7 mouse cellular contexts compared by ENCODE assay signal in genomic region chr17:46029554-46030207, GRCm38 (mm10). TPM values are rescaled to one million over a fixed set of nuclear protein-coding genes. Genes with fewer than 3 reads are reported as not detected.
DNase-seq lines count a peak whose midpoint lies in the region; ATAC-seq lines count a peak whose summit lies in the region.

No protein-coding gene starts in this region.

- H3K4me1 ChIP-seq in megakaryocyte, embryonic 14.5 days, result peaks cover 74% of the 10 kb centered on the region
- H3K4me1 ChIP-seq in forebrain, embryonic 13.5 days, result peaks cover 55% of the 10 kb centered on the region
- H3K4me1 ChIP-seq in kidney, embryonic 14.5 days (ENCODE audit: control insufficient read depth, insufficient read depth, low read length), result peaks cover 57% of the 10 kb centered on the region

- no peaks in the 10 kb centered on the region for H3K9me3 ChIP-seq in megakaryocyte, embryonic 14.5 days
- no peaks in the 10 kb centered on the region for H3K9me3 ChIP-seq in forebrain, embryonic 13.5 days (replicated peaks)
- H3K9me3 ChIP-seq in kidney, embryonic 14.5 days (ENCODE audit: control insufficient read depth, low read length), result no peaks in the 10 kb centered on the region

- peak; percentile 22 for DNase-seq in naive thymus-derived CD4-positive, alpha-beta T cell, adult 2 months (ENCODE audit: low read depth)
- DNase-seq in testis, postnatal 10 days (ENCODE audit: low spot score), result no peak
- DNase-seq in right cerebral cortex, adult 18-20 months, result no peak

- H3K27me3 ChIP-seq in megakaryocyte, embryonic 14.5 days (replicated peaks), result no peaks in the 10 kb centered on the region
- peaks cover 5% of the 10 kb centered on the region; the same call in 1 of the 2 replicates for H3K27me3 ChIP-seq in forebrain, embryonic 13.5 days
- H3K27me3 ChIP-seq in kidney, embryonic 14.5 days (ENCODE audit: control insufficient read depth, insufficient read depth, low read length), result no peaks in the 10 kb centered on the region

- 9% methylated on average over 7 of the region's 7 CpGs for WGBS in forebrain, embryonic 13.5 days
- 15% methylated on average over 7 of the region's 7 CpGs for WGBS in kidney, embryonic 14.5 days

- H3K36me3 ChIP-seq in megakaryocyte, embryonic 14.5 days (replicated peaks; ENCODE audit: low read length), result peaks cover 51% of the 10 kb centered on the region
- H3K36me3 ChIP-seq in forebrain, embryonic 13.5 days (ENCODE audit: poor library complexity, severe bottlenecking), result peaks cover 17% of the 10 kb centered on the region
- H3K36me3 ChIP-seq in kidney, embryonic 14.5 days (ENCODE audit: control insufficient read depth, insufficient read depth, low read length), result peaks cover 17% of the 10 kb centered on the region

- peak overlapping the region; percentile 85 for H3K27ac ChIP-seq in forebrain, embryonic 13.5 days
- H3K27ac ChIP-seq in kidney, embryonic 14.5 days (ENCODE audit: low read depth, low read length), result peak overlapping the region; percentile 99; the same call in 1 of the 2 replicates

- peak overlapping the region; percentile 90 for H3K4me2 ChIP-seq in forebrain, embryonic 13.5 days
- peak overlapping the region; percentile 92 for H3K4me2 ChIP-seq in kidney, embryonic 14.5 days (replicated peaks; ENCODE audit: low read depth, low read length)

- no peak for ATAC-seq in megakaryocyte, adult 5-6 weeks (ENCODE audit: poor library complexity, severe bottlenecking)
- no peak for ATAC-seq in forebrain, embryonic 13.5 days
- ATAC-seq in kidney, embryonic 14.5 days (ENCODE audit: low FRiP score, low TSS enrichment), result no peak

- peak overlapping the region; percentile 98 for H3K4me3 ChIP-seq in megakaryocyte, embryonic 14.5 days (replicated peaks)
- H3K4me3 ChIP-seq in forebrain, embryonic 13.5 days, result peak overlapping the region; percentile 86
- peak overlapping the region; percentile 93 for H3K4me3 ChIP-seq in kidney, embryonic 14.5 days (ENCODE audit: low read length)

- H3K9ac ChIP-seq in forebrain, embryonic 13.5 days, result peak overlapping the region; percentile 95
- H3K9ac ChIP-seq in kidney, embryonic 14.5 days (ENCODE audit: low read depth, low read length), result peak overlapping the region; percentile 97

RNA-seq across cellular contexts. Expression of gene Vegfa, which starts 2.5 kb away (rescaled TPM):
- 48.1 and 103 TPM in 2 replicates for polyA plus RNA-seq in megakaryocyte, embryonic 14.5 days (2012; ENCODE audit: insufficient read depth, low replicate concordance)
- 5.6 and 9.1 TPM in 2 replicates for total RNA-seq in megakaryocyte, adult 5-6 weeks (2015)
- total RNA-seq in megakaryocyte, adult 5-6 weeks (2017), result 4.8 and 11.4 TPM in 2 replicates
- polyA plus RNA-seq in forebrain, embryonic 13.5 days (2015; fragmentation: Nextera tagmentation; extraction: Ambion mirVana), result 2.7 and 3.7 TPM in 2 replicates
- 8.2 and 10.1 TPM in 2 replicates for polyA plus RNA-seq in kidney, embryonic 14.5 days (2014; fragmentation: Nextera tagmentation; extraction: Ambion mirVana)
